Mouse (Mus musculus) cerebellum, postnatal 14 days (tissue): Measurements from ENCODE around the gene Ak8.

Source experiments
- DNase-seq, 2 experiments: peaks; one replicate each; pipeline ENCODE4 v3.0.0; 2021; ENCODE audit warnings: mixed read lengths in 2 of 2

Gene Ak8

GRCm38 (mm10) chr2:28699361-28700335 lies at the start of gene Ak8, which contains the start of gene Spaca9:
Gene Ak8 (plus strand): TSS chr2:28700164.
Gene Spaca9 (minus strand): TSS chr2:28699727.
- DNase-seq, result peak; percentile 88 to 92

GRCm38 (mm10) chr2:28650526-28650925 lies 49.4 kb upstream of the Ak8 start:
- DNase-seq, result peak; percentile 60 to 75

GRCm38 (mm10) chr2:28653351-28653750 lies 46.6 kb upstream of the Ak8 start:
- DNase-seq, result no peak

DNA sequence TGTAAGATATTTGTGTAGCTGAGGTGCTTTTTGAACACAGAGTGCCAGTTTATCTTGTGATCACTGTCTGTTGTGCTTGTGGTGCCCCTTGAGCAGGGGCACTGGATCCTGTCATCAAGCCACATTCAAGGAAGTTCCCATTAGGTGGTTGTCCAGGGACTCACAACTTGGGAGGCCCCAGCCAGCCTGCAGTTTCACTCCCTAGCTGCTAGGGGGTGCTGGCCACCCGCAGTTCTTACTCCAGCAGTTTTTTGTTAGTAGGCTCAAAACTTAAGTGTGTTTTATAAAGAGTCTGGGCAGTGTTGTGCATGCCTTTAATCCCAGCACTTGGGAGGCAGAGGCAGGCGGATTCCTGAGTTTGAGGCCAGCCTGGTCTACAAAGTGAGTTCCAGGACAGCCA lies 45.7 kb upstream of the Ak8 start:
- peak in 1 of 2 experiments; percentile 16 for DNase-seq

DNA sequence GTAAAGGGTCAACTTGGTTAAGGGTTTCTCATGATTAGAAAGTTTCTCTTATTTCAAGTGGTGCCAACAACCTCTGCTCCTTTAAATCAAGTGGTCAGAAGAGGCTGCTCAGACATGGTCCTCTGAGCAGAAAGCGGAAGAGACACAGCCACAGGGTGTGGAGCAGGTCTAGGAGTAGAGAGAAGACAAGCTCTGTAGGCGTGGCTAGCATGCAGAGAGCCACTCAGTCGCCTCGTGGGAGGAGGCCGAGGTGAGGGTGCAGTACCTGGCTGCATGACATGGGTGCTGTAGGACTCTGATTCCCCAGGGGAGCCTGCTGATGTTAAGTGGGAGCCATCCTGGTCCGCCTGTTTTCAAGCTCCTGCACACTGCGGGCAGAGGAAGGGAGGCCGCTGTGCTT lies 43.7 kb upstream of the Ak8 start:
- DNase-seq, result no peak

DNA sequence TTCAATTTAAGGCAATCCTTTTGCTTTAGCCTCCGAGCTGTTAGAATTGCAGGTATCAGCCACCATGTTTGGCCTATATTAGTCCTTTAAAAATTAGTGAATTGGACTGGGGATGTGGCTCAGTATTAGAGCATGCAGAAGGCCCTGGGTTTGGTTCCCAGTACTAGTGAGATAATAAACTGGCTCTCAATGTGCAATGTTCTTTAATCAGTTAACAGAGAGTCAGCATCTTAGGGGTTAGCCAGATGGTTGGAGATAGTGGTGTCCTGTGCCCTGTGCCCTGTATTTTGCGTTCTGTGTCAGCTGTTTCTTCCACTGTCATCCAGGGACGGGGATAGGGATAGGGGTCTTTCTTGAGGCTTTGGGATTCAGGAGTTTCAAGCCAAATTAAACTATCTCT lies 37.1 kb upstream of the Ak8 start:
- no peak for DNase-seq

GRCm38 (mm10) chr2:28665818-28666217 lies 34.1 kb upstream of the Ak8 start:
- no peak for DNase-seq

- no peak for DNase-seq
Observed at GRCm38 (mm10) chr2:28671438-28671837, 28.5 kb upstream of the Ak8 start.

GRCm38 (mm10) chr2:28676005-28676404 lies 24.0 kb upstream of the Ak8 start:
- no peak for DNase-seq

- DNase-seq, result peak; percentile 58 to 78
Observed at GRCm38 (mm10) chr2:28680710-28681109, 19.3 kb upstream of the Ak8 start.

- DNase-seq, result peak; percentile 27 to 29
Observed at GRCm38 (mm10) chr2:28681718-28682117, 18.2 kb upstream of the Ak8 start.

- DNase-seq, result no peak
Observed at GRCm38 (mm10) chr2:28685895-28686294, 14.1 kb upstream of the Ak8 start.

DNA sequence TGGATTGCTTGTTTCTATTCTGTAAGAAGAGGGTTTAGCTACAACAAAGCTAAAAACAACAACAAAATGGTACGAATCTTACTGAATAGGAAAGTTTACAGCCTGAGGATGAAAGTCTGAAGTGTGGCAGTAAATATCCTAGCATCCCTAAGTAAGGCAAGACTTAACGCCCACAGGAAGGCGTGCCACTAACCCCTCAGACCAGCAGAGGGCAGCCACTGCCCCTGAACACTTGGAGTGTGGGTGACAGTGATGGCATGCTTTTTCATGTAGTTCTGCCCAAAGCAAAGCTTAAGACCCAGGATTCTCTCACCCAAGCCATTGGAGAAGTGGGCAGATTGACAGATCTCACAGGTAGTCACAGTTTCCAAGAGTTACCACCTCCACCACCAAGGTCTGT lies 11.5 kb upstream of the Ak8 start:
- peak; percentile 58 to 72 for DNase-seq

GRCm38 (mm10) chr2:28692692-28693091 lies 7.3 kb upstream of the Ak8 start:
- no peak for DNase-seq

DNA sequence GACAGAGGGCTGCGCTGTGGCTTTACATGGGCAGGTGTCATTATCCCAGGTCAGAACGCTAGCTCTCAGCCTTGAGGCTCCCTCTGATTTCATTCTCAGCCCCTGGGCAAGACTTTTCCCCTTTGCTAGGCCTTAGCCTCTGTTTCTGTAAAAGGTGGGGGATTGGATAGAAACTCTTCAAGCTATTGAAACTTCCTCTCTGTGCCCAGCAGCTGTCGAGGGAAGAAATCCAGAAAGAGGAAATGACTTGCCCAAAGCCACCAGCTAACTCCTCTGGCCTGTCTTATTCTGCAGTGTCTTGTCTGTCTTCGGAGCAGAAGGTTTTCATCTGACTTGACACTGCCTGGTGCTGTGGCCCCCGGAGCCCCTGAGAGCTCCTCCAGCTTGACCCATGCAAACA lies 1.4 kb upstream of the Ak8 start:
- DNase-seq, result no peak

GRCm38 (mm10) chr2:28701646-28702262 lies 1.8 kb downstream of the Ak8 start:
- DNase-seq, result no peak

- no peak for DNase-seq
Observed at GRCm38 (mm10) chr2:28706106-28706636, 6.2 kb downstream of the Ak8 start.

DNA sequence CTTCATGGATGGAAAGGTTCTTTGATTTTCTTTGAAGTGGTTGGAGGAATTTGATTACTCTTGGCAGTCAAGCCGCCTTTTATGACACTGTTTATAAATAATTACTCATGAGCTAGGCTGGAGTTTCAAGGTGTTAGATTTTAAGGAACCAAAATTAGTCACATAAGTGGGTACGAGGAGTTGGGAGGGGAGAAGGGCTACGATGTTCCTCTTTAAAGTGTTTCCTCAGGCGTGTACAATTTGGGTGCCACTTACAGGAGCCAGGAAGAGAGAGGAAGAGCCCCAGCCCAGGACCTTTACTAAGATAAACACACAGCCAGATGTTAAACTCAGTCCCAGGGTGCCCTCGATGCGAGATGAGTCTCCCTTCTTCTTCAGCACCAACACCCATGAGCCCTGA lies 6.8 kb downstream of the Ak8 start:
- DNase-seq, result no peak

- DNase-seq, result peak; percentile 52 to 55
Observed at GRCm38 (mm10) chr2:28713036-28713435, 13.1 kb downstream of the Ak8 start.

- no peak for DNase-seq
Observed at GRCm38 (mm10) chr2:28722419-28722818, 22.5 kb downstream of the Ak8 start.

- DNase-seq, result no peak
Observed at GRCm38 (mm10) chr2:28723912-28724311, 23.9 kb downstream of the Ak8 start.

- no peak for DNase-seq
Observed at GRCm38 (mm10) chr2:28727786-28728404, 27.9 kb downstream of the Ak8 start.

DNA sequence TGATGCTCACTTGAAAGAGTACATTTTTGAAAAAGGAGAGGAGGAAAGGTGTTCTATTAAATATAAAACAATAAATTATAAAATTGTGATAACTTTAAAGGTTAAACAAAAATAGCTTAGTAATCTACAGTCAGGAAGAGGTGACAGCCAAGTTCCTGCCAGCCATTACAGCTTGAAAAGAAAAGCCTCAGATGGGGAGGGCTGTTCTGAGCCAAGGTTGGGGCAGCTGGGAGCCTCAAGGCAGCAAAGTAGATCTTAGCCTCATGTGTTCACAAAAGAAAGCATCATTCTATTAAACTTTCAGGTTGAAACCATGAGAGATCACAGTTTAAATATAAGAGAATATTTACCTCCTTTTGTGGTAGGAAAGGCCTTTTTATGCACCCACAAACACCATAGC lies 30.7 kb downstream of the Ak8 start:
- no peak for DNase-seq
